Mouse (Mus musculus) left cerebral cortex, postnatal 14 days (tissue): ENCODE data around the gene Itm2b. TPM values are rescaled to one million over a fixed set of nuclear protein-coding genes. Genes with fewer than 3 reads are reported as not detected.

Experiments used
- DNase-seq, 2 experiments: peaks; one replicate each; pipeline ENCODE4 v3.0.0; 2021 to 2022; ENCODE audit warnings: low spot score in 2 of 2, mixed read lengths in 1 of 2
- intact Hi-C: fragments of 180-260 bp; cut with DNase I; formaldehyde crosslinking; loops from one replicate; pipeline ENCODE4 v1.15.1; 2025
- total RNA-seq, 2 experiments: library from RNA; stranded (reverse); gene quantifications; 2 replicates each; pipeline ENCODE4 v1.2.3; 2021

Gene Itm2b
- total RNA-seq, 2 experiments from 2014 or later, result 732 to 742 TPM

- DNase-seq, result no peak
- intact Hi-C loops, result no loop called here
Measured at GRCm38 (mm10) chr14:73334926-73335805, 49.9 kb downstream of the Itm2b start.

DNA sequence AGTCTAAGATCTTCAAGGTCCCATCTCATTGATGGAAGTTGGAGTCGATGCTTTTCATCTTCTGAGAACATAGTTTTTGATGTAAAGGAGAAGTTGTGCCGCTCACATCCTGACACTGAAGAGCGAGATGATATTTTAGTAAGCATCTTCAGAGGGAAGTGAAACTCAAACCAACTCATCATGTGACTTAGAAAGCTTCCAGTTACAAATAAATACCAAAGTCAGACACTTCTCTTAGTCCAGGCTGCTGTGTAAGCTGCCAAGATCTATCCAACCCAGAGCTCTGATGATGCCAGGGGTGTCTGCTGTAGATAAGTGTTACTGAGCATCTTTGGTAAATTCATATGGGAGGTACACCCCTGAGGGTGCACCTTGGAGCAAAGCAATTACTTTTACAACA is 51.2 kb downstream of the Itm2b start:
- DNase-seq, result no peak
- intact Hi-C loops, result no loop called here

GRCm38 (mm10) chr14:73331386-73331785 is 53.7 kb downstream of the Itm2b start:
- no peak for DNase-seq
- intact Hi-C loops, result no loop called here

DNA sequence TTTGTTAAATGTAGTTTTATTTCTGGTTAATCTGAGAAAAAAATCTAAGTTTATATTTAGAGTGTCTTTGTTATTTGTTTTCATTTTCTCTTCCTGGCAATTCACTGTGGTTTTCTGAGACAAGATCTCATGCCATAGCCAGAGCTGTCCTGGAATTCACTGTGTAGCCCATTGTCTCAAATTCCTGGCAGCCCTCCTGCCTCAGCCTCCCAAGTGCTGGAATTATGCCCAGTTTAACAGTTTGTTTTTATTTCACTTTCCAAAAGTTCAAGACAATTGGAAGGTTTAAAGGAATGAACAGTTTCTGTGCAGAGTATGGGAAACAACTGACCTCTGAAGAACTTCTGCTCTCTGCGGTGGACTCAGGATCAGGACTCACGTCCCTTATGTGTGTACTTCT is 55.2 kb downstream of the Itm2b start:
- intact Hi-C loops, result loop anchor here (5.0 kb wide), 2 partner anchors 42 to 147 kb away; no protein-coding TSS in a partner anchor
- no peak for DNase-seq

- DNase-seq, result no peak
Measured at GRCm38 (mm10) chr14:73326511-73326910, 58.6 kb downstream of the Itm2b start.

DNA sequence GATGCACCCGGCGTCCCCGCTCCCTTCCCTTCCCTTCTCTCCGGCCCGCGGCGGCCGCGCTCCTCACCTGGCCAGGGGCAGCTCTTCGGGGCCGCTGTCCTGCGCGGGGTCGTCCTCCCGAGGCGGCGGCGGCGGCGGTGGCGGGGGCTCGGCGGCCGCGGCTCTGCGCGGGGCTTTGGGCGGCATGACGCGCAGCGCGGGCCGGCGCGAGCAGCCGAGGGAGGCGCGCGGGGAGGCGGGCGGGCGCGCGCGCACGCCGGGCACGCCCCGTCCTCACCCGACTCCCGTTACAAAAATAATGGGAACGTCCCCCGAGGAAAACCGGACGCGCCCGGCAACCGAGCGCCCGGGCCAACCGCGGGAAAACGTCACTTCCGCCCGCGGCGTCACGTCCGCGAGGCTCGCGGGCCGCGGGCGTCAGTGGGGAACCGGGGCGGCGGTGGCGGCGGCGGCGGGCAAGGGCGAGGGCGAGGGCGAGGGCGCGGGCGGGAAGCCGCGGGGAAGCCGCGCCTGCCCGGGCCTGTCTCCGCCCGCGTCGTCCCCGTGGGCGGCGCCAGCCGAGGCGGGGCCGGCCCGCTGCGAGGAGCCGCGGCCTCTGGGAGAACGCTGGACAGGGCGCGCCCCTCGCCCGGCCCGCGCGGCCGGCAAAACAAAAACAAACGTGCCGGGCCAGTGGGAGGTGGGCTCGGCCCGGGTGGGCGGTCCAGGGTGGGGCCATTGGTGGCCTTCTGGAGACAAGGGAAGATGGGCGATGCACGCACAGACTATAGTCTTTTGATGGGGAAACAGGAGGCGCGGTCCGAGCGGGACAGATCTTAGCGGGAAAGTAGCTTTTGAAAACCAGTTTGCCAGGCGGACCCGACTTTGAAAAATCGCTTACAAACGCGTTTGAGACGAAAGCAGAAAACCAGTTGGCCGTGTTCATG is 59.4 kb downstream of the Itm2b start, which contains the start of gene Rb1:
Gene Rb1 (minus strand): TSS at position 367 of the 926 bp plus-strand sequence.
- intact Hi-C loops, result loop anchor here (5.0 kb wide), 2 partner anchors 47 to 152 kb away; no protein-coding TSS in a partner anchor
- DNase-seq, result peak; percentile 60 to 76

More at GRCm38 (mm10) chr14:73326511-73326910, 58.6 kb downstream of the Itm2b start:
- intact Hi-C loops, result loop anchor here (5.0 kb wide), 2 partner anchors 46 to 151 kb away; no protein-coding TSS in a partner anchor

- intact Hi-C loops, result loop anchor here (5.0 kb wide), 3 partner anchors 47 to 152 kb away; no protein-coding TSS in a partner anchor
- peak in 1 of 2 experiments; percentile 28 for DNase-seq
Measured at GRCm38 (mm10) chr14:73324634-73325455, 60.2 kb downstream of the Itm2b start.

DNA sequence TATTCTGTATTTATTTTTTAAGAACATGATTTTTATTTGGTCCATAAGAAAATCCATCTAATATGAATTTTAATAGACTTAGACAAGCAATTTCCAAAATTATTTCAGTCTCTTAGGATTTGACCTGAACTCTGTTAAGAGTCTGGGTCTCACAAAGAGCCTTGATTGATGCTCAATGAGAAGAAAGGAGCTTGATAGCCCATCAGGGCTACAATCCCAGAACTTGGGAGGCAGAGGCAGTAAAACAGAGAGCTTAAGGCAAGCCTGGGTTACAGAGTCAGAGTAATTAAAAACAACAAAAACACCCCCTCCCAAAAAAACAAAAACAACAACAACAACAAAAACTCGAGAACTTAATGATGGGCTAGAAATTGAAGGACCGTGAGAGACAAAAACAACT is 61.1 kb downstream of the Itm2b start:
- no peak for DNase-seq
- intact Hi-C loops, result loop anchor here (5.0 kb wide), 1 partner anchor 58 kb away; no protein-coding TSS in a partner anchor

DNA sequence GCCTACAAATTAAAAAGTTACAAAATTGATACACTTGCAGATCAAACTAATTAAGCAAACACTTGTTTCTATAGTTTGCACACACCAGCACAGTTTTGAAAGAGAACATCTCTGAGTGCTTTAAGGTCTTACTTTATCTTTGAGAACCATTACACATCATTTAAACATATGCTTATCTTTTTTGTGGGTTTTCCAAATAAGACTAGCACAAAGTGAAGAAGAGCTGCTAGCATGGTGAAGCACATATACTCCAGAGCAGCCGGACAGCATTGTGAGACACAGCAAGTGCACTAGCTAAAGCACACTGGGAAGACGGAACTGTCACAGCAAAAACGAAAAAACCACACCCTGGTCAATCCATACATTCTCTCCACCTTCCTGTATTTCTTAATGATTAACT is 62.9 kb downstream of the Itm2b start:
- no peak for DNase-seq
- intact Hi-C loops, result loop anchor here (5.0 kb wide), 1 partner anchor 60 kb away; no protein-coding TSS in a partner anchor

GRCm38 (mm10) chr14:73316933-73317332 is 68.2 kb downstream of the Itm2b start:
- DNase-seq, result no peak
- intact Hi-C loops, result no loop called here

DNA sequence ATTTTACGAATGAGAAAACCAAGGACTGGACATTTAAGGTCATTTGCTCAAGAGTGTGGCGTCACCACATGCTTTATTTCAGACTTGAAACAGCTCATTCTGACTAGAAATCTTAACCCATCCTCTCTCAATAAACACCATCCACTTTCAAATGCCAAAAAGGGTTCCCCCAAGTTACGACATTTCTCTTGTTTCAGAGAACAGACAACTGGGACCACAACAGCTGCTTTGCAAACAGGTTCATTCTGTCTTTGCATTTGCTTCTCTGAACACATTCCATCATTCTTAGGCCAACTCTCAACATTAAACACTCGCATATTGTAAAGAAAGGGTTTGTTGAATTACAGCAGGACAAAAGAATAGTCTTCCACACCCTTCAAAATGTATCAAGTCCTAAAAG is 71.2 kb downstream of the Itm2b start:
- intact Hi-C loops, result no loop called here
- no peak for DNase-seq

GRCm38 (mm10) chr14:73313396-73313795 is 71.7 kb downstream of the Itm2b start:
- DNase-seq, result no peak
- intact Hi-C loops, result no loop called here

DNA sequence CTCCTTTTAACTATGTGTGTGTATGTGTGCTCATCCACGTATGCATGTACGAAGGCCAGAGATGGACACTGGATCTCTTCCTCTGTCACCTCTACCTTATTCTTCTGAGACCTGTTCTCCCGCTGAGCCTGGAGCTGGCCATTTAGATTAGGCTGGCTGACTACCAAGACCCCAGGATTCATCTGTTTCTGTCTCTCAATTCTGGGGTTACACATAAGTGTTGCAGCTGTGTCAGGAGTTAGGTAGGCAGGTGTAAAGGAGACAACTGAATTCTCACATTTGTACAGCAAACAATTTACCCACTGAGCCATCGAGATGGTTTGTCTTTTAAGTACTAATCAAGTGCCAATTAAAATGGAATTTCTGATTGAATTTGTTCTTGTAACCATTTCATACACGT is 72.2 kb downstream of the Itm2b start:
- intact Hi-C loops, result no loop called here

More for the DNA sequence above, 72.2 kb downstream of the Itm2b start:
- DNase-seq, result no peak

Other genes starting within 250 kb of the Itm2b start
- 1 to 10 TPM; 1.7 to 1.8 TPM for gene Lpar6, start 147.4 kb downstream of the Itm2b start, total RNA-seq
- 10 to 100 TPM; 32.4 to 33.0 TPM for gene Rb1, start 59.5 kb downstream of the Itm2b start, total RNA-seq
- gene Med4, start 124.7 kb upstream of the Itm2b start, total RNA-seq, result 10 to 100 TPM; 25.3 to 27.5 TPM
- 100 to 1,000 TPM; 150 to 155 TPM for gene Sucla2, start 140.0 kb upstream of the Itm2b start, total RNA-seq
- 1 to 10 TPM; 5.8 to 8.0 TPM for gene Nudt15, start 163.0 kb upstream of the Itm2b start, total RNA-seq